Mouse (Mus musculus) gastrocnemius, postnatal 10 days (tissue): ENCODE results near the gene Zc3h7b. TPM values are rescaled to one million over a fixed set of nuclear protein-coding genes. Genes with fewer than 3 reads are reported as not detected.

Experiments
- DNase-seq: peaks from one replicate; pipeline ENCODE4 v3.0.0; 2021; ENCODE audit warnings: mixed read lengths
- total RNA-seq, 2 experiments: library from RNA; stranded (reverse); gene quantifications; 2 replicates each; pipeline ENCODE4 v1.2.3; 2021

The Zc3h7b gene
- total RNA-seq, 2 experiments from 2014 or later = 39.8 to 43.1 TPM

GRCm38 (mm10) chr15:81845724-81846123 lies 100.9 kb downstream of the Zc3h7b start:
- DNase-seq = no peak

Other genes starting within 250 kb of the Zc3h7b start
- 10 to 100 TPM; 31.2 to 38.4 TPM for gene Ep300, start 159.7 kb upstream of the Zc3h7b start, total RNA-seq
- gene L3mbtl2, start 81.2 kb upstream of the Zc3h7b start, total RNA-seq = 1 to 10 TPM; 7.5 to 9.3 TPM
- 1 to 10 TPM; 2.4 to 3.4 TPM for gene Chadl, start 47.8 kb upstream of the Zc3h7b start, total RNA-seq
- 10 to 100 TPM; 28.6 to 31.3 TPM for gene Rangap1, start 473 bp downstream of the Zc3h7b start, total RNA-seq
- gene Tef, start 57.4 kb downstream of the Zc3h7b start, total RNA-seq = 100 to 1,000 TPM; 127 to 130 TPM
- gene Tob2, start 113.7 kb downstream of the Zc3h7b start, total RNA-seq = 10 to 100 TPM; 38.1 to 80.4 TPM
- gene Phf5a, start 126.9 kb downstream of the Zc3h7b start, total RNA-seq = 10 to 100 TPM; 37.4 to 39.6 TPM
- gene Aco2, start 127.3 kb downstream of the Zc3h7b start, total RNA-seq = 100 to 1,000 TPM; 789 to 874 TPM
- 10 to 100 TPM in 1 of 2 experiments, 1 to 10 TPM in 1; 8.2 to 12.1 TPM for gene Polr3h, start 181.2 kb downstream of the Zc3h7b start, total RNA-seq
- gene Csdc2, start 191.7 kb downstream of the Zc3h7b start, total RNA-seq = 1 to 10 TPM; 5.7 to 6.0 TPM
- gene Pmm1, start 215.9 kb downstream of the Zc3h7b start, total RNA-seq = 10 to 100 TPM; 12.0 to 15.3 TPM
- gene 1700029P11Rik, start 235.5 kb downstream of the Zc3h7b start, total RNA-seq = not detected
- 10 to 100 TPM; 25.5 to 26.0 TPM for gene Xrcc6, start 242.8 kb downstream of the Zc3h7b start, total RNA-seq